ENCODE assay signal across 20 mouse cellular contexts in the genomic region with DNA sequence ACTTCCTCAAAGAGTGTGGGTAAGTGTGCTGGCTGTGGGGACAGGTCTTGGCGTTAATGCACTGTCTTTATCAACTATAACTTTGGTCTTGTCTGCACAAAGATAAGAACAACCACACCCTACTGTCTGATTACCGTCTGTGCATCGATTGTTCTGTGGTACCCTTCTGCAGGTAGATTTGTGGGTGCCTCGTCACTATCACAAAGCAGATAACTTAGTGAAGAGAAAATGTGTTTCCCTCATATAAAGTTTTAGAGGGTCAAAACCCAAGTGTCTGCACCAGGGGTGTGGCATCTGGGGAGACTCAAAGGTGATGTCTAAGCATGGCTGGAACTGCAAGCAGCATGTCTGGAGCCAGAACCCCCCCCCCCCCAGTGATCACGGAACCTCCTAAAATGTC.
"Had no signal": no experiment of that assay in that cellular context is flagged by ENCODE, and none has a peak within 500 bp of the region (broad histone marks: within the 10 kb centered on the region; RNA-seq: fewer than 3 reads in every experiment).

No protein-coding gene starts in this region.

- H3K9ac ChIP-seq: liver, embryonic 15.5 days; lung, embryonic 14.5 days; midbrain, embryonic 12.5 days; neural tube, embryonic 12.5 days had no signal

- H3K4me2 ChIP-seq: liver, embryonic 15.5 days; lung, embryonic 14.5 days; midbrain, embryonic 12.5 days; neural tube, embryonic 12.5 days had no signal

- H3K27me3 ChIP-seq: liver, embryonic 15.5 days; megakaryocyte, embryonic 14.5 days; midbrain, embryonic 12.5 days; neural tube, embryonic 12.5 days had no signal

- DNase-seq: lung, adult 18-20 months; lung, embryonic 14.5 days; lung, postnatal 10 days; lung, postnatal 4 days; midbrain, embryonic 14.5 days; retina, postnatal 1 day; right cerebral cortex, adult 18-20 months; right cerebral cortex, postnatal 25 days; right cerebral cortex, postnatal 4 days; spleen, adult 18-20 months; thymus, adult 18-20 months; thymus, postnatal 14 days; thymus, postnatal 36 days had no signal

- H3K4me3 ChIP-seq: liver, embryonic 15.5 days; megakaryocyte, embryonic 14.5 days; midbrain, embryonic 10.5 days; midbrain, embryonic 12.5 days; myocyte; neural tube, embryonic 12.5 days had no signal

- ATAC-seq: midbrain, embryonic 16.5 days had no signal

- H3K9me3 ChIP-seq: liver, embryonic 15.5 days; megakaryocyte, embryonic 14.5 days; midbrain, embryonic 10.5 days; midbrain, embryonic 12.5 days; neural tube, embryonic 12.5 days had no signal

- H3K27ac ChIP-seq: liver, embryonic 15.5 days; midbrain, embryonic 10.5 days; midbrain, embryonic 12.5 days; neural tube, embryonic 12.5 days had no signal

- H3K36me3 ChIP-seq: liver, embryonic 15.5 days; midbrain, embryonic 10.5 days; midbrain, embryonic 12.5 days; neural tube, embryonic 12.5 days had no signal
